Mouse (Mus musculus) spleen, adult 2 months (tissue): Measurements from ENCODE around the gene Tgfbr3.

Experiments
- CTCF ChIP-seq: fragments of 200-500 bp; IDR thresholded peaks from 2 replicates; pipeline ENCODE4 v1.5.1; 2011; ENCODE audit warnings: mild to moderate bottlenecking, inconsistent platforms; ENCODE audit not compliant: insufficient read depth, insufficient read length, insufficient replicate concordance; ENCODE audit errors: extremely low read depth
- POLR2A ChIP-seq: fragments of 200-500 bp; IDR thresholded peaks from 2 replicates; pipeline ENCODE4 v1.6.1; 2011; ENCODE audit warnings: low read depth, low read length, inconsistent platforms

DNA sequence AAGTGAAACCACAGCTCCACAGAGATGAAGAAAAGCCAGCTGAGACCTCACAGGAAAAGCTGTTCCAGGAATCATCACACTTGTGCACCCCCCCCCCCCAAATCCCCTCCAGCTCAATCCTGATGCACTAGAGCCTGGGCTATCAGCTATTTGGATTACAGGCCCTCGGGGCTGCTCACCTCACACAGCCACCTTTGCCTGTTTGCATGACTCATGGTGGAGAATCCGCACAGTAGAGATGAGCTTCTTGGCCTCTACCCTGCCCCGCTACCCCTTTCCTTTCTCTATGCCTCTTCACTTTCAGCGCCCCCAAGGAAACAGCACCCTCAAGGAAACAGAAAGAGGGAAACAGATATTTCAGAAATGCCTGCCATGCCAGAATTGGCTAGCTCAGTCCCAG, 127.1 kb downstream of the Tgfbr3 start:
- TF ChIP-seq POLR2A, result no peak
- no peak for TF ChIP-seq CTCF
